Mouse (Mus musculus) neutrophil, adult 5-6 weeks (primary cell): ENCODE measurements around the gene Zkscan16. TPM values are rescaled to one million over a fixed set of nuclear protein-coding genes. Genes with fewer than 3 reads are reported as not detected.
A peak's percentile ranks its signal among the peaks of the same experiment; 100 is the strongest.

Source experiments
- ATAC-seq: fragments of 151-379, 151-347 bp; 2 replicates; pipeline ENCODE4 v1.8.0; 2017; ENCODE audit warnings: mild to moderate bottlenecking, moderate TSS enrichment; ENCODE audit not compliant: insufficient number of reproducible peaks, poor library complexity, low FRiP score, severe bottlenecking; ENCODE audit errors: extremely low read depth
- total RNA-seq: library from RNA; stranded (forward); fragments of 200-1000 nt; gene quantifications from 2 replicates; pipeline ENCODE4 v1.2.3, GENCODE M21; 2017

Zkscan16 gene
- total RNA-seq, 1 experiment from 2014 or later: 0.81 TPM

DNA sequence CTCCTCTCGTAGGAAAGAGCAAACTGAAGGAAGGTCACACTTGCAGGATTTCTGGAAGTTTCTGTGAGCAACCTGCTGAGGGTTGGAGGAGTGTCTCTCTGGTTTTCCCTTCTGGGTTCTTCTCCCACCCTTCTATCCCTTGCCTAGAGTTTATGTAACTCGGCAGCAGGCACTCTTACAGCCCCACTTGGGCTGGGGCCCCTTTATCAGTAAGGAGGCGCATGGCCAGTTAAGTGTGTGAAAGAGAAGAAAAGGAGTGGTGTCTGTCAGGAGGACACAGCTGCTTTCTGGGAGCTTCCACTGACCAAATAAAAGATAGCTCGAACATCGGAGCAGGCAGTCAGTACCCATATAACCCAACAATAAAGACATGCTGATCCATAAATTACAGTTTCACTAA lies 48.8 kb downstream of the Zkscan16 start:
- ATAC-seq: no peak

- no peak for ATAC-seq
Measured at GRCm38 (mm10) chr4:58994762-58995161, 51.3 kb downstream of the Zkscan16 start, which contains the start of gene Dnajc25. TSS of gene Dnajc25 (plus strand) at chr4:58995062.

- ATAC-seq: no peak
Measured at GRCm38 (mm10) chr4:58995251-58995693, 51.8 kb downstream of the Zkscan16 start.

- no peak for ATAC-seq
Measured at GRCm38 (mm10) chr4:58997081-58997480, 53.7 kb downstream of the Zkscan16 start.

GRCm38 (mm10) chr4:58998688-58999087 lies 55.3 kb downstream of the Zkscan16 start:
- ATAC-seq: no peak

- ATAC-seq: peak; percentile 65; the same call in 1 of the 2 replicates
Measured at GRCm38 (mm10) chr4:58999686-59000085, 56.3 kb downstream of the Zkscan16 start.

GRCm38 (mm10) chr4:59000614-59001013 lies 57.2 kb downstream of the Zkscan16 start:
- ATAC-seq: no peak

DNA sequence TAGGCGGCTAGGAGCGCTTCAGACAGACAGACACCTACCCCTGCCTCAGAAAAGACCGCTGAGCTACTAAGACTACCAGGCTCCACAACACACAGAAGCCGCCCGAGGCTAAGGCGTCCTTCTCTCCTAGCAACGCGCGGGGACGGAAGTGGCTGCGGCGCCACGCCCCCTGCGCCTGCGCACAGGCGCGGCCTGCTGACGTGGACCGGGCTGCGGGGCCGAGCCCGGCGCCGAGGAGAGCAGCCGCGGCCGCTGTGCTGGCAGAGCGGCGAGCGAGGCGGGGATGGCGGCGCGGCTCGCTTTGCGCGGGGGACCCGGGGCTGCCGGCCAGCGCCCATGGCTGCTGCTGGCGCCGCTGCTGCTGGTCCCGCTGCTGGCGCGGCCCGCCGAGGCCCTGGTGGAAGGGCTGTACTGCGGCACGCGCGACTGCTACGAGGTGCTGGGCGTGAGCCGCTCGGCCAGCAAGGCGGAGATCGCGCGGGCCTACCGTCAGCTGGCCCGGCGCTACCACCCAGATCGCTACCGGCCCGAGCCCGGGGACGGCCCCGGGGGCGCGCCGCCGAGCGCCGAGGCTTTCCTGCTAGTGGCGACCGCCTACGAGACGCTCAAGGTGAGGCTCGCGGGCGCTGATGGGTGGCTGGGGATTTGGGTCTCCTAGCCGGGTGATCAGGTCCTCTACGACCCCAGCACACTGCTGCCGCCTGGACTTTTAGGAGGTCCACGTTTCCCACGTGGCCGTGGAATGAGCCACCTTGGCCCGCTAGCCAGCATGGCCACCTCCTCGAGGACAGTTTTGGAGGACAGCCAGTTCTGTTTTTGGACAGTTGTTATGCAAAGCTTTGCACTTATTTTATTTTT lies 59.7 kb downstream of the Zkscan16 start, which contains the start of gene Gm20503:
Gene Gm20503, plus strand, starts transcription at position 263 of the 858 bp plus-strand sequence.
- peak; percentile 84 for ATAC-seq

DNA sequence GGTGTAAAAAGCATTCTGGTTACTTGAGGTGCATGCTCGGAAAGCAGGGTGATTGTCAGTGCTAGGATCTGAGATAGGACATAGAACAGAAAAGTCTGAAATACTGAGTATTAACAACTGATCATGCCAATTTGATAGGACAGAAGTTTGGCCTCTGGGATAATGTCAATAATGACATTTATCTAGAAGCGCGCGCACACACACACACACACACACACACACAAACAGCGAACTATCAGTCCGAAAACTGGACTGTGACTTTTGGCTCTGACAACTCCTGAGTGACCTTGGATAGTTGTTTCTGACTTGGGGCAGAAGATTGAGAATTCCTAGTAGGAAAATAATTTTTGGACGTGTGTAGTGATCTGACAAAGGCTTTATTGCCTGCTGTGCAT lies 60.4 kb downstream of the Zkscan16 start:
- ATAC-seq: no peak

- ATAC-seq: no peak
Measured at GRCm38 (mm10) chr4:59006211-59006610, 62.8 kb downstream of the Zkscan16 start.

- ATAC-seq: no peak
Measured at GRCm38 (mm10) chr4:59007016-59007415, 63.6 kb downstream of the Zkscan16 start.

Other genes starting within 250 kb of the Zkscan16 start
- gene Olfr267, start 155.9 kb upstream of the Zkscan16 start, total RNA-seq: 0.12 TPM in 1 of 2 replicates, not detected in the other
- gene Ecpas, start 30.9 kb upstream of the Zkscan16 start, total RNA-seq: 62.5 and 75.9 TPM in 2 replicates
- 0.47 and 0.61 TPM in 2 replicates for gene Ptgr1, start 43.5 kb downstream of the Zkscan16 start, total RNA-seq
- gene Dnajc25, start 51.4 kb downstream of the Zkscan16 start, total RNA-seq: 6.6 and 8.6 TPM in 2 replicates
- gene Gm20503, start 59.6 kb downstream of the Zkscan16 start, total RNA-seq: not detected in 2 replicates
- gene Gng10, start 91.5 kb downstream of the Zkscan16 start, total RNA-seq: 48.6 and 51.3 TPM in 2 replicates
- not detected in 2 replicates for gene AI481877, start 195.4 kb downstream of the Zkscan16 start, total RNA-seq
- gene Ugcg, start 245.6 kb downstream of the Zkscan16 start, total RNA-seq: 105 and 120 TPM in 2 replicates